Mouse (Mus musculus) forebrain, postnatal 0 days (tissue): Measurements from ENCODE around the gene Mov10. TPM values are rescaled to one million over a fixed set of nuclear protein-coding genes. Genes with fewer than 3 reads are reported as not detected.
"Not testable (repeated sequence)": the region's sequence is repeated elsewhere in the genome, so short reads cannot be mapped to it uniquely, and the experiment has no call there.

ENCODE experiments used
- ATAC-seq: fragments of 200-750 bp; cut with Nextera tagmentation; 2 replicates; pipeline ENCODE4 v1.8.0; 2017; ENCODE audit warnings: mild to moderate bottlenecking, moderate library complexity
- DNase-seq: peaks from one replicate; pipeline ENCODE4 v3.0.0-alpha.2; 2015
- H3K27ac ChIP-seq: fragments of 300-500 bp; sonication (generic); 2 replicates; pipeline ENCODE4 v1.5.1; 2014; ENCODE audit warnings: low read depth, mild to moderate bottlenecking, antibody characterized with exemption, low read length, moderate library complexity, mixed read lengths
- H3K27me3 ChIP-seq: fragments of 300-500 bp; sonication (generic); 2 replicates; pipeline ENCODE4 v1.6.1; 2014; ENCODE audit warnings: mild to moderate bottlenecking, low read length, mixed read lengths; ENCODE audit not compliant: insufficient read depth
- H3K36me3 ChIP-seq: fragments of 300-500 bp; sonication (generic); 2 replicates; pipeline ENCODE4 v1.6.1; 2014; ENCODE audit warnings: mild to moderate bottlenecking, moderate library complexity; ENCODE audit not compliant: insufficient read depth
- H3K4me1 ChIP-seq: fragments of 300-500 bp; sonication (generic); 2 replicates; pipeline ENCODE4 v1.6.1; 2014; ENCODE audit warnings: antibody characterized with exemption; ENCODE audit not compliant: insufficient read depth
- H3K4me2 ChIP-seq: fragments of 300-500 bp; sonication (generic); 2 replicates; pipeline ENCODE4 v1.6.1; 2014; ENCODE audit warnings: low read depth, mild to moderate bottlenecking, moderate library complexity
- H3K4me3 ChIP-seq: fragments of 300-500 bp; sonication (generic); 2 replicates; pipeline ENCODE4 v1.5.1; 2014; ENCODE audit warnings: low read depth, low read length, mixed read lengths
- H3K9ac ChIP-seq: fragments of 300-500 bp; sonication (generic); 2 replicates; pipeline ENCODE4 v1.6.1; 2014; ENCODE audit warnings: mild to moderate bottlenecking
- H3K9me3 ChIP-seq: fragments of 300-500 bp; sonication (generic); 2 replicates; pipeline ENCODE4 v1.6.1; 2016; ENCODE audit warnings: low read length
- CTCF ChIP-seq: sonication (generic); IDR thresholded peaks from 2 replicates; pipeline ENCODE4 v1.5.1; 2016; ENCODE audit warnings: antibody characterized with exemption, control low read depth, low read depth
- WGBS: fragments of 180-500 bp; shearing (Covaris S2); extraction: QIAGEN DNeasy Blood & Tissue Kit; methylation state at CpG from one replicate; pipeline ENCODE4 v1.1.7; 2014; 5-methylcytosine and 5-hydroxymethylcytosine counted together
- polyA plus RNA-seq: library from polyadenylated mRNA; unstranded; fragments of >200 nt; fragmentation: Nextera tagmentation; extraction: Ambion mirVana; gene quantifications from 2 replicates; pipeline ENCODE4 v1.2.1, GENCODE M21; 2015
- total RNA-seq: library from RNA; depleted of rRNA; stranded (reverse); fragments of >200 nt; gene quantifications from 2 replicates; pipeline ENCODE4 v1.2.3, GENCODE M21; 2014

Mov10 gene
- total and polyA plus RNA-seq, 2 experiments from 2014 or later, result 4.6 to 7.7 TPM

DNA sequence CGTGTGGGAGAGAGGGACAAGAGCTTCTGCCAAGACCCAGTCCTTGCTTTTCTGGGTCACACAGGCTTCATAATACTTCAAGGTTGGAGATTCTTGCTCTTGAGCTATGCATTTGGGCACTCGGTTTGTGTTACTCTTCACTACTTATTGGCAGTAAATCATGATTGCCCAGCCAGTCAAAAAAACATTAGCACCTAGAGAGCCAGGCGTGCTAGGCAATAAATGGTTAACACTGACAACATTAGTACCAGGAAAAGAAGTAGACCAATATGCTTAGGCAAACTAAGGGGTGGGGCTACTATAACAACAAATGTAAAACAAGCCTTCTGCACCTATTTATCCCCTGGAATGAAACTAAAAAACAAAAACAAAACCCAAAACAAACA is 379 bp upstream of the Mov10 start:
- H3K9ac ChIP-seq, result 0 out of 2 replicates have a peak overlapping the region, but pooled peaks have one; percentile 62
- H3K9me3 ChIP-seq, result no peaks in the 10 kb centered on the region
- 7% methylated on average over 3 of the region's 3 CpGs for WGBS
- H3K36me3 ChIP-seq, result 0 out of 2 replicates have a peak, but pooled peaks cover 6% of the 10 kb centered on the region
- TF ChIP-seq CTCF, result no peak
- no peaks in the 10 kb centered on the region for H3K4me1 ChIP-seq
- DNase-seq (no peak), ATAC-seq (no peak)
- H3K4me3 ChIP-seq, result 0 out of 2 replicates have a peak overlapping the region, but pooled peaks have one; percentile 69
- H3K4me2 ChIP-seq, result peak overlapping the region; percentile 94
- H3K27me3 ChIP-seq, result no peaks in the 10 kb centered on the region
- no peak overlapping the region for H3K27ac ChIP-seq

GRCm38 (mm10) chr3:104817481-104817990 is 827 bp downstream of the Mov10 start:
- H3K4me1 ChIP-seq, result no peaks in the 10 kb centered on the region
- H3K36me3 ChIP-seq, result 0 out of 2 replicates have a peak, but pooled peaks cover 5% of the 10 kb centered on the region
- peak overlapping the region; percentile 69 for H3K4me3 ChIP-seq
- peak overlapping the region; percentile 69 for H3K27ac ChIP-seq
- ATAC-seq (peak; percentile 83), DNase-seq (peak; percentile 61)
- H3K27me3 ChIP-seq, result no peaks in the 10 kb centered on the region
- peak overlapping the region; percentile 62 for H3K9ac ChIP-seq
- no peak for TF ChIP-seq CTCF
- WGBS, result under 1% methylated on average over 42 of the region's 46 CpGs
- H3K9me3 ChIP-seq, result no peaks in the 10 kb centered on the region
- H3K4me2 ChIP-seq, result peak overlapping the region; percentile 94

GRCm38 (mm10) chr3:104816130-104816529 is 2.2 kb downstream of the Mov10 start:
- no peak for DNase-seq
- no peak for ATAC-seq
- H3K4me2 ChIP-seq, result no peak overlapping the region
- H3K27ac ChIP-seq, result no peak overlapping the region
- no peak overlapping the region for H3K9ac ChIP-seq
- no peaks in the 10 kb centered on the region for H3K9me3 ChIP-seq
- H3K27me3 ChIP-seq, result no peaks in the 10 kb centered on the region
- 96% methylated on average over 7 of the region's 7 CpGs for WGBS
- no peaks in the 10 kb centered on the region for H3K4me1 ChIP-seq
- no peak overlapping the region for H3K4me3 ChIP-seq
- TF ChIP-seq CTCF, result no peak
- H3K36me3 ChIP-seq, result 0 out of 2 replicates have a peak, but pooled peaks cover under 1% of the 10 kb centered on the region

- no peak for ATAC-seq
- 82% methylated on average over 2 of the region's 2 CpGs for WGBS
Observed at GRCm38 (mm10) chr3:104815346-104815745, 3.0 kb downstream of the Mov10 start.

GRCm38 (mm10) chr3:104814746-104815145 is 3.6 kb downstream of the Mov10 start:
- 96% methylated on average over 1 of the region's 1 CpGs for WGBS
- ATAC-seq (no peak), DNase-seq (no peak)
- H3K27ac ChIP-seq, result no peak overlapping the region
- no peak overlapping the region for H3K4me3 ChIP-seq
- no peaks in the 10 kb centered on the region for H3K4me1 ChIP-seq
- no peak overlapping the region for H3K9ac ChIP-seq
- no peak overlapping the region for H3K4me2 ChIP-seq
- no peaks in the 10 kb centered on the region for H3K9me3 ChIP-seq
- H3K36me3 ChIP-seq, result no peaks in the 10 kb centered on the region
- TF ChIP-seq CTCF, result no peak
- no peaks in the 10 kb centered on the region for H3K27me3 ChIP-seq

More at GRCm38 (mm10) chr3:104815346-104815745, 3.0 kb downstream of the Mov10 start:
- H3K27me3 ChIP-seq, result no peaks in the 10 kb centered on the region
- no peaks in the 10 kb centered on the region for H3K9me3 ChIP-seq
- TF ChIP-seq CTCF, result no peak
- H3K4me1 ChIP-seq, result no peaks in the 10 kb centered on the region
- no peak overlapping the region for H3K4me3 ChIP-seq
- no peak for DNase-seq
- H3K4me2 ChIP-seq, result no peak overlapping the region
- H3K9ac ChIP-seq, result no peak overlapping the region
- H3K27ac ChIP-seq, result no peak overlapping the region
- H3K36me3 ChIP-seq, result no peaks in the 10 kb centered on the region

GRCm38 (mm10) chr3:104813227-104813626 is 5.1 kb downstream of the Mov10 start:
- ATAC-seq, H3K36me3 ChIP-seq, H3K4me2 ChIP-seq, H3K4me1 ChIP-seq, H3K9ac ChIP-seq, H3K27ac ChIP-seq, H3K9me3 ChIP-seq, H3K4me3 ChIP-seq, DNase-seq, H3K27me3 ChIP-seq: not testable (repeated sequence)
- 93% methylated on average over 7 of the region's 7 CpGs for WGBS

- no peak overlapping the region for H3K4me2 ChIP-seq
- no peaks in the 10 kb centered on the region for H3K9me3 ChIP-seq
- H3K9ac ChIP-seq, result no peak overlapping the region
- H3K4me1 ChIP-seq, result no peaks in the 10 kb centered on the region
- DNase-seq (no peak), ATAC-seq (no peak)
- no peak for TF ChIP-seq CTCF
- WGBS, result 85% methylated on average over 4 of the region's 4 CpGs
- H3K4me3 ChIP-seq, result no peak overlapping the region
- no peak overlapping the region for H3K27ac ChIP-seq
- no peaks in the 10 kb centered on the region for H3K27me3 ChIP-seq
- no peaks in the 10 kb centered on the region for H3K36me3 ChIP-seq
Observed at GRCm38 (mm10) chr3:104812254-104812653, 6.1 kb downstream of the Mov10 start.
